Mouse (Mus musculus) thymus, adult 2 months (tissue): Measurements from ENCODE around the gene Ror1. TPM values are rescaled to one million over a fixed set of nuclear protein-coding genes. Genes with fewer than 3 reads are reported as not detected.

Experiments
- DNase-seq: peaks from one replicate; pipeline ENCODE4 v3.0.0; 2021
- H3K27ac ChIP-seq: fragments of 200-500 bp; 2 replicates; pipeline ENCODE4 v1.5.1; 2012; ENCODE audit warnings: low read length, control low read depth; ENCODE audit not compliant: control insufficient read depth, insufficient read depth
- H3K27me3 ChIP-seq: fragments of 200-500 bp; 2 replicates; pipeline ENCODE4 v1.6.1; 2012; ENCODE audit warnings: mild to moderate bottlenecking, low read length, moderate library complexity, mixed read lengths; ENCODE audit not compliant: control insufficient read depth, insufficient read depth
- H3K36me3 ChIP-seq: fragments of 200-500 bp; 2 replicates; pipeline ENCODE4 v1.6.1; 2012; ENCODE audit warnings: mild to moderate bottlenecking, low read length, moderate library complexity; ENCODE audit not compliant: control insufficient read depth, insufficient read depth
- H3K4me1 ChIP-seq: fragments of 200-500 bp; replicated peaks from 2 replicates; pipeline ENCODE4 v1.6.1; 2012; ENCODE audit warnings: low read length; ENCODE audit not compliant: control insufficient read depth, insufficient read depth
- H3K4me3 ChIP-seq: fragments of 200-500 bp; 2 replicates; pipeline ENCODE4 v1.5.1; 2012; ENCODE audit warnings: mild to moderate bottlenecking, low read length, control low read depth, moderate library complexity; ENCODE audit not compliant: control insufficient read depth, insufficient read depth
- CTCF ChIP-seq: fragments of 200-500 bp; IDR thresholded peaks from 2 replicates; pipeline ENCODE4 v1.5.1; 2012; ENCODE audit warnings: mild to moderate bottlenecking, control low read depth, low read length, moderate library complexity, borderline replicate concordance; ENCODE audit not compliant: control insufficient read depth, poor library complexity, insufficient read depth; ENCODE audit errors: extremely low read depth
- POLR2A ChIP-seq: fragments of 200-500 bp; IDR thresholded peaks from 2 replicates; pipeline ENCODE4 v1.6.1; 2012; ENCODE audit warnings: mild to moderate bottlenecking, low read length, control low read depth, moderate library complexity; ENCODE audit not compliant: control insufficient read depth, poor library complexity, insufficient read depth; ENCODE audit errors: extremely low read depth
- WGBS: fragments of 180-500 bp; shearing (Covaris S2); methylation state at CpG from one replicate; pipeline ENCODE4 v1.1.7; 2018; 5-methylcytosine and 5-hydroxymethylcytosine counted together
- polyA plus RNA-seq: library from polyadenylated mRNA; depleted of rRNA; stranded (reverse); fragments of >200 nt; gene quantifications from 2 replicates; pipeline ENCODE4 v1.2.3, GENCODE M21; 2012

Ror1 gene
- polyA plus RNA-seq, 1 experiment: 0.84 TPM

DNA sequence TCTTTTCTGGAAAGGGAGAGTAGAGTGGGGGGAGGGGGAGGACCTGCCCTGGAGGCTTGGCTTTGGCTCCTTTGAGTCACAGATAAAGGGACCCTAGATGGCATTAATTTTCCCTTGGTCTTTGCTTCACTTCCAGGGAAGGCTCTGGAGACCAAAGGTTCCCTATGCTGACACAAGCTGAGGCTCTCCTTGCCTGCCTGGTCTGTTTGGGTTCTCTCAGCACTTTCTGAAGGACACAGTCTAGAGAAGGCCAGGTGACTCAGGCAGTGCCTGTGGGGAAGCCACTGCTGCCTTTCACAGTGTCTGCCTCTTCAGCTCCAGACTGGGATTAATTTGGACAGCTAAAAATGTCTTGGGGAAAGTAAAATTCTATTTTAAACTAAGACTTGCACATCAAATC is 28.5 kb downstream of the Ror1 start:
- no peak for DNase-seq
- Histone ChIP-seq H3K4me1 (no peaks in the 10 kb centered on the region), H3K27ac (no peak overlapping the region), H3K4me3 (no peak overlapping the region), H3K36me3 (no peaks in the 10 kb centered on the region), H3K27me3 (no peaks in the 10 kb centered on the region)
- no peak for TF ChIP-seq CTCF
- TF ChIP-seq POLR2A: no peak

DNA sequence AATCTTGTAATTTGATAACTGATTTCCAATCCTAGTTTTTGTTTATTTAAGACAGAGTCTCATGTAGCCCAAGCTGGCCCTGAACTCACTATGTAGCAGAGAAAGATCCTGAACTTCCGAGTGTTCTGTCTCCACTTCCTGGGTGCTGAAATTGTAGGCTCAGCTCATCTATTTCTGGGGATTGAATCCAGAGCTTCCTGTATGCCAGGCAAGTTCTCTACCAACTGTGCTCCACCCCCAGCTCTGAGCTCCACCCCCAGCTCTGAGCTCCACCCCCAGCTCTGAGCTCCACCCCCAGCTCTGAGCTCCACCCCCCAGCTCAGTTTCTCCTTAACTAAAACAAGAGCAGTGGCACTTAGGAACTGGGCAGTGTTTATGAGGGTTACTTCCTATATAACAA is 29.3 kb downstream of the Ror1 start:
- no peaks in the 10 kb centered on the region for H3K27me3 ChIP-seq
- TF ChIP-seq CTCF (no peak), POLR2A (no peak)
- H3K27ac ChIP-seq: no peak overlapping the region
- no peak for DNase-seq
- H3K36me3 ChIP-seq: no peaks in the 10 kb centered on the region
- no peaks in the 10 kb centered on the region for H3K4me1 ChIP-seq
- no peak overlapping the region for H3K4me3 ChIP-seq
- WGBS: 95% methylated on average over 1 of the region's 1 CpGs

DNA sequence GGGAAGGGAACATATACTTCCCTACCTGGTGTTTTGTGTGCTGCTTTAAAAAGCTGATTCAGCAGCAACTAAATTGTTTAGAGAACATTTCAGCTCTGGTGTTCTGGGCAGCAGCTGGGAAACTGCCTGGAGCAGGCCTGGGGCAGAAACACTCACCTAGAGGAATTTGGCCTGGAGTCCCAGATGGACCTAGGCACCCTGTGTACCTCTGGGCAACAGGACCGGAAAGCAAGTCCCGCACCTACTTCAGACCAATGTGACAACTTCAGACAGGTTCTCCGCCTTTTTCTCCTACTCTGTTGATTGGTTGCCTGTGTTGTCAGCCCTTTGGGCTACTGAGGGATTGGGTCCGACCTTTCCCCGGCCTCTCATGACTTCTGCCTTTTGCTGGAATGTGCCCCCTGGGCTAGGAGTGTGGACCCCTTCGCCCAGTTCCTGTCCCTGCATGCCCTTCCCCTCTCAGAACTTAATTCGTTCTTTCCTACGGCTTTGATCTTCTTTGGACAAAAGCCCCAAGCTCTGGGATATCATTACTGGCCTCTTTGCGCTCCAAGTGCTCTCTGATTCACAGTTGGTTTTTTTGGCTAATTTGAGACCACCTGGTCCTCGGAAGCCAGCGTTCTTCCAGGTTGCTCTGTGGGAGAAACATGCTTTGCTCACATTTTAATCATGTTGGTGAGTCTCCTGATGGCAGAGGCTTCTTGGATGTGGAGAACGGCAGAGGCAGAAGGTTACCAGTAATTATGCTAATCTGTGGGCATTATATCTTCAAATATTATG is 31.1 kb downstream of the Ror1 start:
- no peak for DNase-seq

DNA sequence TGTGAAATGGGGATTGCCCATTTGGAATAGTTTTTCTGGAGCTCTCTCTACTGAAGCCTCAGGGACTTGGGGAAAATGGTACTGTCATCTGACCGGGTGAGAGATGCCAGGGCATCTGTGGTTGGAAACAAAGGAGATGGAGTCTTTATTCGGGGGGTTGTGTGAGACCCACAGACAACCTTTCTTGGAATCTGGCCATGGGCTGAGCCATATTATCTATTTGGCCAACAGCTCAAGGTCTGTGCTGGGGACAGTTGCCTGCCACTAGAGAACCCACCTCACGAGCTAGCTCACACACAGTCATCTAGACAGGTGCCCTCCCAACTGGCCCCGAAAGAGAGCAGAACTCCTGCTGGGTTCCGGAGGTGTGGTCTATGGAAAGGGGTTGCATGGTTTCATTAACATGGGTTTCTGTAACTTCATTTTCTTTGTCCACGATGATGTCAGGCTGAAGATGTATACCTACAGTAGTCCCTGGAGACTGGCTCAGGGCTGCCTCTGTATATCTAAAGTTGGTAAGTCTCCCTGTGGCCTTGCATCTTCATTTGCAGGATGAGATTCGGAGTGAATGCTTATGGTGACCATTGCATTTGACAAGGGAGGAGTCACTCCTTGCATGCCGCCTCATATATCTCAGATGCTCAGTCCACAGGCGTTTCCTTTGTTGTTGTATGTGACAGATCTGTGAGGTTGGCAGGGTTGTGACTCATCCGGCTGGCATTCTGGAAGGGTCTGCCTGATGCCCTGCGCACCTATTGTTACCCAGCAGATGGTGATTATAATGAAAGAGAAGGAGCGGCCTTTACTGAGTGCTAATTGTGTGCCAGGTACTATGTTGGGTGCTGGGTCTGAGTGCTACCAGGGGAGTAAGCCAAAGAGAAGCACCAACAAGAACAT is 32.7 kb downstream of the Ror1 start:
- no peak for DNase-seq
- H3K4me3 ChIP-seq: no peak overlapping the region
- no peak overlapping the region for H3K27ac ChIP-seq
- no peaks in the 10 kb centered on the region for H3K27me3 ChIP-seq
- H3K36me3 ChIP-seq: no peaks in the 10 kb centered on the region
- TF ChIP-seq POLR2A (no peak), CTCF (no peak)
- WGBS: 94% methylated on average over 12 of the region's 12 CpGs
- no peaks in the 10 kb centered on the region for H3K4me1 ChIP-seq

More for the DNA sequence above, 31.1 kb downstream of the Ror1 start:
- TF ChIP-seq POLR2A (no peak), CTCF (no peak)
- H3K36me3 ChIP-seq: no peaks in the 10 kb centered on the region
- 92% methylated on average over 12 of the region's 12 CpGs for WGBS
- H3K27me3 ChIP-seq: no peaks in the 10 kb centered on the region
- H3K4me3 ChIP-seq: no peak overlapping the region
- H3K4me1 ChIP-seq: no peaks in the 10 kb centered on the region
- no peak overlapping the region for H3K27ac ChIP-seq

DNA sequence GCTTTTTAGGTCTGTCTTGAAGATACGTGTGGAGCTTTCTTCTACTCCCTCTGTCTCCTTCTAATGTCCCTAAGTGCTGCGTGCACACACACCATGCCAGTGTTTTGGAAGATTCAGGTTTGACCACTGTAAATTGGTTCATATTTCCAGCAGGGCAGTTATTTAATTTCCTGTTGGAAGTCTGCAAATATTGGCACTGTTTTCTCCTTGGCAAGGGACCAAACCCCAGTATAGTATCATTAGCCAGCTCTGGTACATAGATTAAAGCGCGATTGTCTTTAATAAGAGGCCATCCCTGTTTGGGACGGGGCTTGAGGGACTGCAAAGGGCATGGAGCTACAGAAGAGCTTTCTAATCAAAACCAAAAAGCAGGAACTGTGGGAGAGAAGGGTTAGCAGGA is 33.6 kb downstream of the Ror1 start:
- TF ChIP-seq POLR2A: no peak
- TF ChIP-seq CTCF: no peak
- WGBS: 86% methylated on average over 5 of the region's 5 CpGs
- H3K27ac ChIP-seq: no peak overlapping the region
- H3K4me1 ChIP-seq: no peaks in the 10 kb centered on the region
- DNase-seq: no peak
- no peaks in the 10 kb centered on the region for H3K27me3 ChIP-seq
- H3K4me3 ChIP-seq: no peak overlapping the region
- H3K36me3 ChIP-seq: no peaks in the 10 kb centered on the region

DNA sequence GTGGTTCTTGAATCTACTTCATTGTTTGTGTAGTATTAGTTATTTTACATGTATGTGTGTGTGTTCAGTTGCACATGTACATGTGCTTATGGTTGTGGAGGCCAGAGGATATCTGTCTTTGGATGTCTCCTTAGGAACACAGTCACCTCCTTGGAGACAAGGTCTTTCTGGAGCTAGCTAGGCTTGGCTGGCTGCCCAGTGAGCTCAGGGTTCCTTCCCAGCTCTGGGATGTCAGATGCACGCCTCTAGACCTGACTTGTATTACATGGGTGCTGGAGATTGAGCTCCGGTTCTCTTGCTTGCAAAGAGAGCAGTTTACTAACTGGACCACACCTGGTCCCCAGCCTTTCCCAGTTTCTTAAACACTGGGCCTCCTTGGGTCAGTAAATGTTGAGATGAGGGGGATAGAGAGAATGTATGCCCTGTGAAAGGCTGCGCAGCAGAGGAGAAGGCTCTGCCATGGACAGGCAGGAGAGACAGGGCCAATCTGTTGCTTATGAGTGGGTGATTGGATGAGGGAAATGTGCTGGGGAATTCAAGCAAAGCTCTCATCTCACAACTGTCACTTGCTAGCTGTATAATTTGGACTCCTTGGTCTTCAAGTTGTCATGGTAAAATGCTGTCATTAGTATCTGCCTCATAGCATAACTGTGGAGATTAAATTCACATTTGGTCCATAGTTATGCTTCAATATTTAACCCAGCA is 35.3 kb downstream of the Ror1 start:
- H3K4me1 ChIP-seq: no peaks in the 10 kb centered on the region
- 86% methylated on average over 3 of the region's 3 CpGs for WGBS
- H3K27me3 ChIP-seq: no peaks in the 10 kb centered on the region
- DNase-seq: no peak
- H3K27ac ChIP-seq: no peak overlapping the region
- H3K4me3 ChIP-seq: no peak overlapping the region
- no peak for TF ChIP-seq CTCF
- no peak for TF ChIP-seq POLR2A
- H3K36me3 ChIP-seq: no peaks in the 10 kb centered on the region
